Mouse (Mus musculus) yolk sac, embryonic 10.5 days (tissue): ENCODE results near the gene Rassf10.

ENCODE experiments used
- DNase-seq: peaks from one replicate; pipeline ENCODE4 v3.0.0-alpha.2; 2017; ENCODE audit warnings: low spot score

Gene Rassf10

GRCm38 (mm10) chr7:112957630-112958029 lies 3.9 kb downstream of the Rassf10 start:
- DNase-seq: no peak

GRCm38 (mm10) chr7:112966382-112966781 lies 12.6 kb downstream of the Rassf10 start:
- DNase-seq: peak; percentile 37

- peak; percentile 63 for DNase-seq
These were observed 13.0 kb downstream of the Rassf10 start for GRCm38 (mm10) chr7:112966786-112967185.

- DNase-seq: no peak
These were observed 29.6 kb downstream of the Rassf10 start for GRCm38 (mm10) chr7:112983316-112983715.

GRCm38 (mm10) chr7:112984704-112985577 lies 31.2 kb downstream of the Rassf10 start:
- DNase-seq: no peak

GRCm38 (mm10) chr7:112985578-112985949 lies 31.8 kb downstream of the Rassf10 start:
- DNase-seq: no peak

- DNase-seq: no peak
These were observed 39.2 kb downstream of the Rassf10 start for GRCm38 (mm10) chr7:112992928-112993327.

GRCm38 (mm10) chr7:113003565-113004255 lies 49.9 kb downstream of the Rassf10 start:
- DNase-seq: no peak

- peak; percentile 64 for DNase-seq
These were observed 52.0 kb downstream of the Rassf10 start for GRCm38 (mm10) chr7:113005726-113006125.
